Mouse (Mus musculus): ENCODE data around the gene Chchd10.

The Chchd10 gene

DNA sequence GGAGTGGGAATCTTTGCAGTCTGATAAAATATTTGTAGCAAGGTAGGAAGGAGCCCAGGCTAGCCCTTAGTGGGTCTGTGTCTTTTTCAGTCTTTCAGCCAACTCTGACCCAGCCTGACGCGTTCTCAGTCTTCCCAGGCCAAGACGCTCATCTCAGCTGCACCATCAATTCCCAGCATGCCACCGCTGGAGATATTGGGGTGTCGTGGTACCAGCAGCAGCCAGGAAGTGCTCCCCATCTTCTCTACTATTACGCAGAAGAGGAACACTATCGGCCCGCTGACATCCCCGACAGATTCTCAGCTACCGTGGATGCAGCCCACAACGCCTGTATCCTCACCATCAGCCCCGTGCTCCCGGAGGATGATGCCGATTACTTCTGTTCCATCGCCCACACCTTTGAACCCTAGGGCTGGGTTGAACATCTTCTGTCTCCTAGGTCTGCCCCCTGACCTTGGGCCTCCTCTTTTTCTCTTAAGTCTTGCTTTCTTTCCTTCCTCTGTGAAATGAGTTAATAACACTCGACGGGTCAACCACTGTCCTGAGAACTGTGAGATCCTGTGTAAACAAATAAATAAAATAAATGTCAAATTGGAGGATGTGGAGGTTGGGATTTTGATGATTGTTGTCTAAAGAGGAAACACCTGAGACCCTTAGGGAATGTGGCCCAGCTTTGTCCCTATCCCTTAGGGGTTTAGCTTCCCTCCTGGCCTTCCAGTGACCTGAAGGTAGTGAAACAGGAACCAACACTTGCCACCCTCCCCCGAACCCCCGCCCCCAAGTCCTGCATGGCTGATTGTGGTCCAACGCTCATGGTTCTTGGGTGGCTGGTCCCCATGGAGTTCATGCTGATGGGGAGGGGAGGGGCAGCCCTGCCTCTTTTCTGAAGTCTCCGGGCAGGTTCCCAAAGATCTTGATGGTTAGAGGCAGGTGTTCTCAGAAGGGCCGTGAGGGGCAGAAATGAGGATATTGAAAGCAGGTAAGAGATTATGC is 16.4 kb downstream of the Chchd10 start:
- no peak for DNase-seq (ENCODE audit: low read depth, low spot score)

GRCm38 (mm10) chr10:75950791-75951210 is 17.9 kb downstream of the Chchd10 start:
- DNase-seq (ENCODE audit: low read depth, low spot score) = no peak

GRCm38 (mm10) chr10:75951424-75952050 is 18.6 kb downstream of the Chchd10 start:
- no peak for DNase-seq (ENCODE audit: low read depth, low spot score)

DNA sequence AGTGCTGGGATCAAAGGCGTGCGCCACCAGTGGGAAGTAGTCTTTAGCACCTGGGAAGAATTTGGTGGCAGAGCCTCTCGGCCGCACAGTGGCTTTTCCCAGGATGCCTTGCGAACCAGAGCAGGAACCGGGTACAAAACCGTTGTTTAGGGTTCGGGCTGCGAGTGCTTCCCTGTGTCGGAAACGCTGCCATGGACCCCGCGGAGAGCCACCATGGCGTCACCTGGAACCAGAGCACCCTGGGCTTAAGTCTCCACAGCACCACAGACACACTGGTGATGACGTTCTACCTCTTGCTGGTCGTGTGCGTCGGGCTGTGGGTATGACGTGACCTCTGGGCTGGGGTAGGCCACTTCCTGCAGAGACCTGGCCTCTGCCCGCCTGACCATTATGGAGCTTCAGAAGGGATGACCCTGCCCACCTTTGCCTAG is 21.5 kb downstream of the Chchd10 start, which contains the start of gene Gm5134:
TSS of gene Gm5134 (plus strand) at position 134 of the 431 bp plus-strand sequence.
- DNase-seq (ENCODE audit: low read depth, low spot score) = no peak

DNA sequence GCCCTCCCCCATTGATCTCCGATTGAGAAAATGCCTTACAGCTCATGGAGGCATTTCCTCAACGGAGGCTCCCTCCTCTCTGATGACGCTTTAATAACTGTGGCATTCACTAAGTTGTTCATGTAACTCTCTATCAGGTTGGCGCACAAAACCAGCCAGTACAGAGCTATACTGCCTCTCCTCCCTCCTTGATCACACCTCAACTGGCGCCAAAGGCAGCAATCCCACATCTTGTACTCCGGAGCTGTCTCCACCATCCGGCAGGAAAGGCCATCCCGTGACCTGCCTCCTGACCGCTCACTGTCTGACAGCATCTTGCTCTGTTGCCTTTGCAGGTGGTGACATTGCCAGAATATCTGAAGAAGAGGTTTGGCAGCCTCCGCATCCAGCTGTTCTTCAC is 40.9 kb downstream of the Chchd10 start:
- DNase-seq (ENCODE audit: low read depth, low spot score) = no peak

GRCm38 (mm10) chr10:75975216-75975615 is 42.3 kb downstream of the Chchd10 start:
- no peak for DNase-seq (ENCODE audit: low read depth, low spot score)

GRCm38 (mm10) chr10:75978119-75978834 is 45.3 kb downstream of the Chchd10 start:
- DNase-seq (ENCODE audit: low read depth, low spot score) = no peak

DNA sequence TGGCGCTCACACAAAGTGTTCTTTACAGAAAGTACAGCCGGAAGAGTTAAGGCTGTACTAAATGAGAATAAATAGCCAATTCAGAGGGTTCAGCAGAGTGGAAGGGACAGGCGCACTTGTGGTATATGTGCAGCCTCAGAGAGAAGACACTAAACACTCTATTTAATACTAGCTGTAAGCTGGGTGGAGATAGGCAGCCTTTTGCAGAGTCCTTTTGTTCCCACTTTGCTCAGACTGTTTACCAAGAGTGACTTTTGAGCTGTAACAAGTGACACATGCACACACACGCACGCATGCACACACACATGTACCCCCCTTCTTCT is 45.9 kb downstream of the Chchd10 start:
- no peak for DNase-seq (ENCODE audit: low read depth, low spot score)

GRCm38 (mm10) chr10:75979432-75979831 is 46.5 kb downstream of the Chchd10 start:
- no peak for DNase-seq (ENCODE audit: low read depth, low spot score)

All from WW6 (cell line).